Mouse (Mus musculus): ENCODE results near the gene Ank. TPM values are rescaled to one million over a fixed set of nuclear protein-coding genes. Genes with fewer than 3 reads are reported as not detected.

The Ank gene
- total RNA-seq, 2 experiments from 2014 or later, result 173 to 176 TPM

GRCm38 (mm10) chr15:27516927-27517326 is 50.5 kb downstream of the Ank start:
- intact Hi-C loops (cut with DNase I), result no loop called here
- DNase-seq (ENCODE audit: low spot score in 2 of 2), result no peak

- no peak for DNase-seq (ENCODE audit: low spot score in 2 of 2)
- intact Hi-C loops (cut with DNase I), result no loop called here
Observed at GRCm38 (mm10) chr15:27518026-27518425, 51.5 kb downstream of the Ank start.

DNA sequence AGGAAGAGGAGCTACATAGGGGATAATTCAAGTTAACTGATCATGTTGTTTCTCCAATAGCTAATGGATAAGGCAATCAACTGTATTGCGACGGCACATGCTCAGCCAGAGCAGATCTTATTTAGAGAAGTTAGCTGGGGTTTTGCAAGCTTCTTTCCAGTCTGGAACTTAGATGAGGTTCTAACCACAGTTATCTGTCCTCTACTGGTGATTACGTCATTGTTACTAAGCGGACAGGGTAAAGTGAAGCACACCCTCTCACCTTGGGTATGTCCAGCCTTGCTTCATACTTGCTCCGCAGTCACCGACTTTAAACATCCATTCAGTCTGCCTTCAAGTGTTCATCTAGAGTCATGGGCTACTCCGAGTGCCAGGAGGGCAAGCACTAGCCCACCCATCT is 53.4 kb downstream of the Ank start:
- intact Hi-C loops (cut with DNase I), result no loop called here

GRCm38 (mm10) chr15:27525233-27526005 is 58.9 kb downstream of the Ank start:
- intact Hi-C loops (cut with DNase I), result no loop called here
- no peak for DNase-seq (ENCODE audit: low spot score in 2 of 2)

More for the DNA sequence above, 53.4 kb downstream of the Ank start:
- no peak for DNase-seq (ENCODE audit: low spot score in 2 of 2)

GRCm38 (mm10) chr15:27528896-27529295 is 62.4 kb downstream of the Ank start:
- intact Hi-C loops (cut with DNase I), result no loop called here
- no peak for DNase-seq (ENCODE audit: low spot score in 2 of 2)

- intact Hi-C loops (cut with DNase I), result no loop called here
- no peak for DNase-seq (ENCODE audit: low spot score in 2 of 2)
Observed at GRCm38 (mm10) chr15:27530023-27530422, 63.5 kb downstream of the Ank start.

DNA sequence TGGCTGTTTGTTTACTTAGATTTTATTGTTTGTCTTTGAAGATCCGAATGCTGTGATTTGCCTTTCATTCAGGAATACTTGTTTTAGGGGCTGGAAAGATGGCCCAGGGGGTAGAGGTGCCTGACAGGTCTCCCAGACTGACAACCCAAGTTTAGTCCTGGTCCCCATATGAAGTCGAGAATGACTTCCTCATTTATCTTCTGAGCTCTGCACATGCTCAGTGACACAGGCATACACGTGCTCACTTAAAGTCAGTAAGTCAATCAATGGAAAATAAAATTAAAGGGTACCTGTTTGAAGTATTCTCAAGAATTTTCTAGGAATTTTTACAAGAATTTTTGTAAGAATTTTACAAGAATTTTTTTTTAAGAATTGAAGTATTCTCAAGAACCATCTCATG is 66.6 kb downstream of the Ank start:
- DNase-seq (ENCODE audit: low spot score in 2 of 2), result no peak
- intact Hi-C loops (cut with DNase I), result no loop called here

DNA sequence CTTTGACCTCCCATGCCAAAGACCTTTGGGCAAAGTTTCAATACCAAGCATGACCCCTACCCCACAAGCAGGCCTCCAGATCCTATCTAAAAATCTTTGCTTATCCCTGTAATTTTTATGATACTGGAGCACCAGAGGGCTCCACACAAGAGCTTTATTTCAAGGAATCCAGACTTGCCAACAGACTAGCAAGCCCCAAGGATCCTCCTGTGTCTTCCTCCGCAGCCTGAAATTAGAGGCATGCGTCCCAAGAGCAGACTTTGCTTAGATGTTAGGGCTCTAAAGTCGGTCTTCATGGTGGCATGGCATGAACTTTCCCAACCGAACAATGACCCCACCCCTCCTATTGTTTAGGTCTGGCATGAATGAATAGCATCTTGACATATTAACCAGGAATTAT is 69.2 kb downstream of the Ank start:
- DNase-seq (ENCODE audit: low spot score in 2 of 2), result no peak
- intact Hi-C loops (cut with DNase I), result loop anchor here (5.0 kb wide), 1 partner anchor 68 kb away; the partner anchor contains the start of gene Ank

GRCm38 (mm10) chr15:27536186-27536585 is 69.7 kb downstream of the Ank start:
- intact Hi-C loops (cut with DNase I), result loop anchor here (5.0 kb wide), 1 partner anchor 69 kb away; the partner anchor contains the start of gene Ank
- peak; percentile 54 to 59 for DNase-seq (ENCODE audit: low spot score in 2 of 2)

GRCm38 (mm10) chr15:27536771-27537170 is 70.3 kb downstream of the Ank start:
- intact Hi-C loops (cut with DNase I), result loop anchor here (5.0 kb wide), 1 partner anchor 69 kb away; the partner anchor contains the start of gene Ank
- DNase-seq (ENCODE audit: low spot score in 2 of 2), result peak; percentile 60 to 73

DNA sequence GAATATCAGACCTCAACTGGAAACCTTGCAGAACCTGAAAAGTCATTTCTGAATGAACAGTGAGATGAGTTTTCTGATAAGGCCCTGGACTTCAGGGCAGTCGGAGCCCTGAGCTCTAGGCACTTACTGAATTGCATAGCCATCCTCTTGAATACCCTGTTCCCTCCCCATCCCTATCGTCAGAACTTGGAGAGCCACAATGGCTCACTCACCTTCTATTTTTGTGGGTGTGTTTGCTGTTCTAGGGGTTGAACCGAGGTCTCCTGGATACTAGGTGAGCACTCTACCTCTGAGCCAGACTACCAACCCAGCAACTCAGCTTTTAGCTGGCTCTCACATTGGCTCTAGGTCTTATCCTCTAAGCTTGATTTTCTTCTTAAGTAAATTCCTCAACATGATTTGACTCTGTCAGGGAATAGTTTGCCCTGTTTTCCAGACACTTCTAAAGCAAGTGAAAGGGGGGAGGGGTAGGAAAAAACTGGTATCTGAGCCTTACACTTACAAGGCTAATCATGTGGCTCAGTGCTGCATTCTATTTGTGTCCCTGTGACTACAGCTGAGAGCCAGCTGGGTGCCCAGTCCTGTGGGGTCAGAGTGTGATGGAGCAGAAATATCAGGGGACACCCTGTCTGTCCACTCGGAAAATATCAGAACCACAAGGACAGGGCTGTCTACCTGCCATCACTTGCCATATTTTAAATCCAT is 71.2 kb downstream of the Ank start:
- DNase-seq (ENCODE audit: low spot score in 2 of 2), result no peak
- intact Hi-C loops (cut with DNase I), result loop anchor here (5.0 kb wide), 1 partner anchor 70 kb away; the partner anchor contains the start of gene Ank

GRCm38 (mm10) chr15:27539745-27540144 is 73.3 kb downstream of the Ank start:
- no peak for DNase-seq (ENCODE audit: low spot score in 2 of 2)

DNA sequence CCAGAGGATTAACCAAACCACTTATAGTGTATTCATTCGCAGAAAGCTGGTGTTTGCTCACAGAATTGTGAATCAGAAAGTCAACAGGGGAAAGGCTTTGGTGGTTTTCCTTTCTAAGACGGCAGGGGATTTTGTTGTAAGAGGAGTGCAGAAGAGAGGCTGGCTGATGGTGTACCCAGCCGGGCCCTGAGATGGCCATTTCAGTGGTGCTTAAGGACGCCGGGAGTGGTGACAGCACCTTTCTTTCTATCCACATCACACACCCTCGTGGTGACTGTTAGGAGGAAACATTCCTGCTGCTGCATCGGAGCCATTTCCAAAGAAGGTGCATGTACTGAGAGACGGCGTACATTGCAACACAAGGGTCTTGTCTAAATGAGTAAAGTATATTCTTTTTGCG is 78.7 kb downstream of the Ank start:
- no peak for DNase-seq (ENCODE audit: low spot score in 2 of 2)
- intact Hi-C loops (cut with DNase I), result no loop called here

More at GRCm38 (mm10) chr15:27539745-27540144, 73.3 kb downstream of the Ank start:
- intact Hi-C loops (cut with DNase I), result loop anchor here (5.0 kb wide), 1 partner anchor 72 kb away; the partner anchor contains the start of gene Ank

- DNase-seq (ENCODE audit: low spot score in 2 of 2), result peak; percentile 39 to 67
- intact Hi-C loops (cut with DNase I), result no loop called here
Observed at GRCm38 (mm10) chr15:27548110-27548509, 81.6 kb downstream of the Ank start.

GRCm38 (mm10) chr15:27549071-27549470 is 82.6 kb downstream of the Ank start:
- intact Hi-C loops (cut with DNase I), result no loop called here
- no peak for DNase-seq (ENCODE audit: low spot score in 2 of 2)

- no peak for DNase-seq (ENCODE audit: low spot score in 2 of 2)
- intact Hi-C loops (cut with DNase I), result no loop called here
Observed at GRCm38 (mm10) chr15:27549878-27550277, 83.4 kb downstream of the Ank start.

DNA sequence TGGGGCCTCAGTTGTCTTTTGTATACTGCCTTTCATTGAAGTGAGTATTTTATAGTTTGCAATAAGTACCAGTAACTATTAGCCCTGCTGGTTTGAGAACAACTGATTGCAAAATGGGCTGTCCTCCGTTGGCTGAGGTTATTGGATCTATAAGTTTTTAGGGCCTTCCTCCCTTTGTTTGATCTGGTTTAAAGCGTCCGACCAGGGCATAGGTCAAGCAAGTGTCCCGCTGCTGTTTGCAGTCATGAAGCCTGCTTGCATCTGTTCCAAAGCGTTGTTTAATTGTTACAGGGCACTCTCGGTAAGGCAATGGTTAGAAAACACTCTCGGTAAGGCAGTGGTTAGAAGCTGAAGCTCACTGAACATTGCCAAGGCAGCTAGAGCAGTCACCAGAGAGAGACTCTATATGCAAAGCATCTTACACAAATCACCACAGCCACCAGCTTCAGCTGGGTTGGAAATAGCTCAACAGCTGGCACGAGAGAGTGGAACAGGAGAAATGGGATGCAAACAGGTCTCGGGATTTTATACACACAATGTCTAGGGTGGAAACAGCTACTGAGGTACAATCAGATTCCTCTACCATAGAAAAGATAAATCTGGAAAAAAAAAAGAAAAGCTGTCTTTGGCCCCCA is 84.0 kb downstream of the Ank start:
- DNase-seq (ENCODE audit: low spot score in 2 of 2), result peak in 1 of 2 experiments; percentile 59
- intact Hi-C loops (cut with DNase I), result no loop called here

- DNase-seq (ENCODE audit: low spot score in 2 of 2), result no peak
- intact Hi-C loops (cut with DNase I), result no loop called here
Observed at GRCm38 (mm10) chr15:27551117-27552114, 84.9 kb downstream of the Ank start.

Data from left cerebral cortex, postnatal 14 days (tissue).